Mouse (Mus musculus) kidney, adult 2 months (tissue): ENCODE results near the gene Tap1. TPM values are rescaled to one million over a fixed set of nuclear protein-coding genes. Genes with fewer than 3 reads are reported as not detected.

Experiments
- DNase-seq: peaks from one replicate; pipeline ENCODE4 v3.0.0; 2021
- H3K27ac ChIP-seq: fragments of 200-500 bp; 2 replicates; pipeline ENCODE4 v1.5.1; 2012; ENCODE audit warnings: low read depth, low read length, control low read depth, inconsistent platforms; ENCODE audit not compliant: insufficient read depth
- H3K27me3 ChIP-seq: fragments of 200-500 bp; replicated peaks from 2 replicates; pipeline ENCODE4 v1.6.1; 2012; ENCODE audit warnings: mild to moderate bottlenecking, moderate library complexity, low read length, inconsistent platforms; ENCODE audit not compliant: control insufficient read depth, insufficient read depth
- H3K36me3 ChIP-seq: fragments of 200-500 bp; 2 replicates; pipeline ENCODE4 v1.6.1; 2012; ENCODE audit warnings: mild to moderate bottlenecking, moderate library complexity, low read length, inconsistent platforms; ENCODE audit not compliant: control insufficient read depth, insufficient read depth
- H3K4me1 ChIP-seq: fragments of 200-500 bp; 2 replicates; pipeline ENCODE4 v1.6.1; 2011; ENCODE audit warnings: low read length; ENCODE audit not compliant: control insufficient read depth, insufficient read depth
- H3K4me3 ChIP-seq: fragments of 200-500 bp; 2 replicates; pipeline ENCODE4 v1.5.1; 2011; ENCODE audit warnings: mild to moderate bottlenecking, low read depth, low read length, control low read depth; ENCODE audit not compliant: insufficient read depth
- CTCF ChIP-seq: fragments of 200-500 bp; conservative IDR thresholded peaks from 2 replicates; pipeline ENCODE4 v1.5.1; 2011; ENCODE audit warnings: low read depth, mild to moderate bottlenecking, control low read depth, low read length, moderate library complexity, mixed read lengths; ENCODE audit not compliant: insufficient read depth, insufficient read length
- POLR2A ChIP-seq: fragments of 200-500 bp; IDR thresholded peaks from one replicate; pipeline ENCODE4 v1.6.1; 2011; ENCODE audit warnings: low read depth, low read length, control low read depth
- WGBS: fragments of 180-500 bp; shearing (Covaris S2); methylation state at CpG from one replicate; pipeline ENCODE4 v1.1.7; 2018; 5-methylcytosine and 5-hydroxymethylcytosine counted together
- polyA plus RNA-seq: library from polyadenylated mRNA; depleted of rRNA; stranded (reverse); fragments of >200 nt; gene quantifications from 2 replicates; pipeline ENCODE4 v1.2.3, GENCODE M21; 2012

Tap1 gene
- polyA plus RNA-seq, 1 experiment, result 19.4 TPM

GRCm38 (mm10) chr17:34179913-34180859 is 7.2 kb upstream of the Tap1 start:
- Histone ChIP-seq H3K27me3 (no peaks in the 10 kb centered on the region), H3K4me1 (no peaks in the 10 kb centered on the region), H3K36me3 (no peaks in the 10 kb centered on the region), H3K27ac (no peak overlapping the region), H3K4me3 (no peak overlapping the region)
- 64% methylated on average over 13 of the region's 13 CpGs for WGBS
- TF ChIP-seq CTCF (no peak), POLR2A (no peak)
- DNase-seq, result peak; percentile 40

GRCm38 (mm10) chr17:34183564-34184219 is 3.7 kb upstream of the Tap1 start:
- 75% methylated on average over 15 of the region's 15 CpGs for WGBS
- Histone ChIP-seq H3K4me1 (no peaks in the 10 kb centered on the region), H3K4me3 (no peak overlapping the region), H3K27ac (no peak overlapping the region), H3K36me3 (no peaks in the 10 kb centered on the region), H3K27me3 (no peaks in the 10 kb centered on the region)
- no peak for DNase-seq
- no peak for TF ChIP-seq CTCF
- no peak for TF ChIP-seq POLR2A

GRCm38 (mm10) chr17:34185526-34185925 is 1.8 kb upstream of the Tap1 start:
- Histone ChIP-seq H3K27me3 (no peaks in the 10 kb centered on the region), H3K4me1 (no peaks in the 10 kb centered on the region), H3K4me3 (no peak overlapping the region), H3K36me3 (no peaks in the 10 kb centered on the region), H3K27ac (no peak overlapping the region)
- TF ChIP-seq POLR2A (no peak), CTCF (no peak)
- no peak for DNase-seq
- 92% methylated on average over 9 of the region's 9 CpGs for WGBS

DNA sequence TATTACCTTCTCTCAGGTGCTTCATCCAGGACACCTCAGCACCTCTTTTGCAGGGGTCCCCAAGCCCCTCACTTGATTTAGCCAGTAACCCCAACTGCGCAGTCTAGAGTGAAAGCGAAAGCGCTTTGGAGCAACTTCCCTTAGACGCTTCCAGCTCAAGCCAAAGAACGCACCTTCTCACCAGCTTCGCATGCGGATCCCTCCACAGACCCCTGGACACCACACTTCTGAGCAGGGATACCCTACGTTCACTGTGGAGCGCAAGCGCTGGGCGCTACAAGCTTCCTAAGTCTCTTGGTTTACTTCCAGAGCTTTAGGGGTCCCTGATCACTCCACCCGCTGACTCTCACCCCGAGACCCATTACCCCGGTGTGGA is 480 bp upstream of the Tap1 start:
- peak overlapping the region; percentile 82 for H3K4me3 ChIP-seq
- H3K36me3 ChIP-seq, result no peaks in the 10 kb centered on the region
- no peaks in the 10 kb centered on the region for H3K27me3 ChIP-seq
- H3K4me1 ChIP-seq, result no peaks in the 10 kb centered on the region
- H3K27ac ChIP-seq, result peak overlapping the region; percentile 43
- TF ChIP-seq CTCF, result no peak
- TF ChIP-seq POLR2A, result no peak
- no peak for DNase-seq
- WGBS, result 4% methylated on average over 14 of the region's 14 CpGs

- Histone ChIP-seq H3K27me3 (no peaks in the 10 kb centered on the region), H3K4me3 (peak overlapping the region; percentile 82), H3K27ac (no peak overlapping the region; the same call in 1 of the 2 replicates), H3K36me3 (no peaks in the 10 kb centered on the region), H3K4me1 (no peaks in the 10 kb centered on the region)
- TF ChIP-seq CTCF (no peak), POLR2A (no peak)
- WGBS, result 2% methylated on average over 20 of the region's 20 CpGs
- no peak for DNase-seq
Measured at GRCm38 (mm10) chr17:34188010-34188409, 657 bp downstream of the Tap1 start.

DNA sequence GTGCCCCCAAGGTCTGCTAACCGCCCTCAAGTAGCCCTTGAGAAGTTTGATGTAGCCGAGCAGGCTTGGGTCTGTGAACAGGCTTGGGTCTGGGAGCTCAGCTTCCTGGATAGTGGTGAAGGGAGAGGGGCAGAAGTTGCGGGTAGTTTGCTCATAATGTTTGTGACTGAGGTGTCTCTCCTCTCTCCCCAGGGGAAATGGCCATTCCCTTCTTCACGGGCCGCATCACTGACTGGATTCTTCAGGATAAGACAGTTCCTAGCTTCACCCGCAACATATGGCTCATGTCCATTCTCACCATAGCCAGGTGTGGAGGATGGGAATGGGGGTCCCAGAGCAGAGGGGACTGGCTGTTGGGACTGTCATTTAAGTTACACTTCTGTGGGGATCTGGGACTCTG is 1.6 kb downstream of the Tap1 start:
- Histone ChIP-seq H3K4me3 (no peak overlapping the region), H3K4me1 (no peaks in the 10 kb centered on the region), H3K27ac (no peak overlapping the region), H3K36me3 (no peaks in the 10 kb centered on the region), H3K27me3 (no peaks in the 10 kb centered on the region)
- DNase-seq, result no peak
- no peak for TF ChIP-seq CTCF
- 83% methylated on average over 6 of the region's 6 CpGs for WGBS

DNA sequence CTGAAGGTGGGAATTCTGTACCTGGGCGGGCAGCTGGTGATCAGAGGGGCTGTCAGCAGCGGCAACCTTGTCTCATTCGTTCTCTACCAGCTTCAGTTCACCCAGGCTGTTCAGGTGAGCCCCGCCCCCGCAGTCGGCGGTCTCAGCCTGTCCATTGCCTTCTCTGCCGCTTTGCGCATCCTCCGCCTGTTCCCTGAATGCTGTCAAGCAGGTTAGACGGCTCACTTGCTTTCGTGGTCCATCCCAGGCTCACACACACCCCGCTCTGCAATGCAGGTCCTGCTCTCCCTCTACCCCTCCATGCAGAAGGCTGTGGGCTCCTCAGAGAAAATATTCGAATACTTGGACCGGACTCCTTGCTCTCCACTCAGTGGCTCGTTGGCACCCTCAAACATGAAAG is 5.5 kb downstream of the Tap1 start:
- H3K4me3 ChIP-seq, result no peak overlapping the region
- H3K27me3 ChIP-seq, result no peaks in the 10 kb centered on the region
- no peaks in the 10 kb centered on the region for H3K36me3 ChIP-seq

More for the DNA sequence above, 5.5 kb downstream of the Tap1 start:
- 51% methylated on average over 16 of the region's 16 CpGs for WGBS
- no peak for DNase-seq
- H3K27ac ChIP-seq, result no peak overlapping the region
- TF ChIP-seq CTCF, result no peak
- H3K4me1 ChIP-seq, result no peaks in the 10 kb centered on the region
